Mouse (Mus musculus) liver, embryonic 14.5 days (tissue): ENCODE results near the gene B3galt4.

ENCODE experiments used
- CTCF ChIP-seq: IDR thresholded peaks from 2 replicates; pipeline ENCODE4 v1.5.1; 2016; ENCODE audit warnings: antibody characterized with exemption, low read depth, control low read depth
- EP300 ChIP-seq: IDR thresholded peaks from 2 replicates; pipeline ENCODE4 v1.6.1; 2016; ENCODE audit warnings: antibody characterized with exemption, low read depth

- no peak for TF ChIP-seq CTCF
- no peak for TF ChIP-seq EP300
Measured at GRCm38 (mm10) chr17:33901653-33902052, 49.6 kb downstream of the B3galt4 start.
